Mouse (Mus musculus) lung, postnatal 14 days (tissue): ENCODE results near the gene Nudt22.

Source experiments
- DNase-seq: peaks from one replicate; pipeline ENCODE4 v3.0.0; 2021

Gene Nudt22

DNA sequence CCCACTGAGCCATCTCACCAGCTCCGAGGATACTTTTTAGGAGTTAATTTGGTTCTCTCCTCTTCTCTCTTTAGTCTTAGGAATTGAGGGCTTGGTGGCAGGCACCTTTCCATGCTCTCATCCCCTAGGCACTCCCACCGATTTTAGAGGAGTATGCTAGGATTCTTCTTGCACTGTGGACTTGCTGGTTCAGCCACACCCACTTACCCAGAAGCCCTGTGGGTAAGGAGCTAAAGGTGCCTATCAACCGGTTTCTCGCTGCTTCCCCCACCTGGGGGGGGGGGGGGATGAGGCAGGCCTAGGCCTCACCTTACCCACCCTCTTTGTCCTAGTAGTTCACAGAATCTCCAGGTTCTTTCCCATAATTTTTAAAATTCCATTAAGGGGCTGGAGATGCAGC is 48.2 kb downstream of the Nudt22 start:
- no peak for DNase-seq

- DNase-seq = no peak
Observed at GRCm38 (mm10) chr19:6943709-6944108, 52.2 kb downstream of the Nudt22 start.
